Mouse (Mus musculus): ENCODE measurements around the gene Hilpda. TPM values are rescaled to one million over a fixed set of nuclear protein-coding genes. Genes with fewer than 3 reads are reported as not detected.
A peak's percentile ranks its signal among the peaks of the same experiment; 100 is the strongest.

The Hilpda gene
- total and polyA plus RNA-seq, 2 experiments from 2014 or later, result 21.2 to 24.2 TPM

DNA sequence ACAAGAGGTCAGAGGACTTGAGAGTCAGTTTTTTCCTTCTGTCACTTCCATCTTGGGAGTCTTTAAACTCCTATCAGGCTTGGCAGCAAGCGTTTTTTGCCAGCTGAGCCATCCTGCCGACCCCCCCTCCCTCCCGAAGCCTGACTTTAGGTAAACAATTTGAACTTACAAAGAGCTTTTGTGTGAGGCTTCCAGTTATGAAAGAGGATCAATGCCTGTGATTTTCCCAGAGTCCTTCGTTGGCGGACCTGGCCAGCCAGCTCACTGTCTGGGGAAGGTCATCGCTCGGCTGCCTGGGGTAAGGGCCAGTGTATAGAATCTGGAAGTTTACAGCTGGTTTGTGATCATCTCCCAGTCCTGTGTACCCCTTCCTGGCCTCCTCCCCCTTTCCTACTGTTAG is 8.4 kb downstream of the Hilpda start:
- Histone ChIP-seq H3K4me3 (ENCODE audit: low read depth, low read length) (no peak overlapping the region), H3K4me1 (ENCODE audit: insufficient read depth, low read length) (no peaks in the 10 kb centered on the region), H3K36me3 (ENCODE audit: insufficient read depth, low read length) (no peaks in the 10 kb centered on the region), H3K4me2 (ENCODE audit: low read depth, low read length, poor library complexity, severe bottlenecking) (no peak overlapping the region), H3K27ac (ENCODE audit: low read depth, low read length) (no peak overlapping the region), H3K9ac (replicated peaks; ENCODE audit: low read length, poor library complexity, severe bottlenecking) (no peak overlapping the region), H3K27me3 (ENCODE audit: insufficient read depth, low read length) (no peaks in the 10 kb centered on the region), H3K9me3 (ENCODE audit: low read length) (no peaks in the 10 kb centered on the region)
- ATAC-seq (ENCODE audit: low FRiP score), result no peak
- TF ChIP-seq CTCF (IDR thresholded peaks at IDR 0.05), result no peak
- no peak for DNase-seq (ENCODE audit: low spot score)
- WGBS, result 32% methylated on average over 7 of the region's 7 CpGs

DNA sequence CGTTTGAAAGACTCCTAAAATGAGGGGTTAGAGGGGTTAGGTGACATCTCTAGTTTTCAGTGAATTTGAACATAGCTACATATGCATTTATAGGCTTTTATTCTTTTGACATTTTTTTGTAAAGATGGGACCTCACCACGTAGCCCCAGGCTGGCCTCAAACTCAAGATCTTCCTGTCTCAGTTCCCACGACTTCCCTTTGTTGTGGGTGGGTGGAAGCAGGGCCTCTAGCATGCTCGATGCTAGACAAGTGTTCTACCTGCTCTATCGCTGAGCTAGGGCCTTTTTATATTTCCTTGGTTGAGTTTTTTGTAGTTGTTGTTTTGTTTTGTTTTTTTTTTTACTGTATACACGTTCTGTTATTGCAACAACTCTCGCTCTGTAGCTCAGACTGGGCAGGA is 14.6 kb downstream of the Hilpda start:
- Histone ChIP-seq H3K9ac (replicated peaks; ENCODE audit: low read length, poor library complexity, severe bottlenecking) (no peak overlapping the region), H3K36me3 (ENCODE audit: insufficient read depth, low read length) (no peaks in the 10 kb centered on the region), H3K4me2 (ENCODE audit: low read depth, low read length, poor library complexity, severe bottlenecking) (no peak overlapping the region), H3K9me3 (ENCODE audit: low read length) (no peaks in the 10 kb centered on the region), H3K4me1 (ENCODE audit: insufficient read depth, low read length) (no peaks in the 10 kb centered on the region), H3K4me3 (ENCODE audit: low read depth, low read length) (no peak overlapping the region), H3K27ac (ENCODE audit: low read depth, low read length) (no peak overlapping the region), H3K27me3 (ENCODE audit: insufficient read depth, low read length) (no peaks in the 10 kb centered on the region)
- DNase-seq (ENCODE audit: low spot score) (no peak), ATAC-seq (ENCODE audit: low FRiP score) (no peak)
- no peak for TF ChIP-seq CTCF (IDR thresholded peaks at IDR 0.05)
- 77% methylated on average over 7 of the region's 7 CpGs for whole genome bisulfite sequencing

DNA sequence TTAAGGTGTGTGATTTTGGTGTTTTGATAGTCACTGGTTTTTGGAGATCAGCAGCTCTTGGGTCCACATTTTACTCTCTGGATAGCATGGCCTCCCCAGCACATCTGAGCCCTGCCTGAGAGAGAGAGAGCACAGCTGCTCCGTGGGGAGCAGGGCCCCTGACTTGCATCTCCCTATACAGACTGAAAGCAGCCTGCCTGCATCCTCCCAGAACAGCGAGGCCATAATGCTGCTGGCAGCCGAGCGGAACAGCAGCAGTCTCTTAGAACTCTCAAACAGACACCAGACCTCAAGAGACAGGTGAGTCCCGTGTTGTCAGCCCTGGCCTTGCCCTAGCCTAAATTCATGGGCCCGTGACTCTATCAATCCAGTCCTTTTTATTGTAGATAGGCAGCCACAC is 15.2 kb downstream of the Hilpda start:
- H3K9me3 ChIP-seq (ENCODE audit: low read length), result no peaks in the 10 kb centered on the region
- H3K27me3 ChIP-seq (ENCODE audit: insufficient read depth, low read length), result no peaks in the 10 kb centered on the region
- no peak for TF ChIP-seq CTCF (IDR thresholded peaks at IDR 0.05)
- WGBS, result 24% methylated on average over 6 of the region's 6 CpGs
- no peak overlapping the region for H3K27ac ChIP-seq (ENCODE audit: low read depth, low read length)
- H3K4me2 ChIP-seq (ENCODE audit: low read depth, low read length, poor library complexity, severe bottlenecking), result no peak overlapping the region
- H3K4me3 ChIP-seq (ENCODE audit: low read depth, low read length), result no peak overlapping the region
- no peak overlapping the region for H3K9ac ChIP-seq (replicated peaks; ENCODE audit: low read length, poor library complexity, severe bottlenecking)
- H3K4me1 ChIP-seq (ENCODE audit: insufficient read depth, low read length), result no peaks in the 10 kb centered on the region
- DNase-seq (ENCODE audit: low spot score), result no peak
- no peaks in the 10 kb centered on the region for H3K36me3 ChIP-seq (ENCODE audit: insufficient read depth, low read length)
- no peak for ATAC-seq (ENCODE audit: low FRiP score)

- DNase-seq (ENCODE audit: low spot score) (peak; percentile 24), ATAC-seq (ENCODE audit: low FRiP score) (no peak)
- no peak for TF ChIP-seq CTCF (IDR thresholded peaks at IDR 0.05)
- Histone ChIP-seq H3K4me1 (ENCODE audit: insufficient read depth, low read length) (no peaks in the 10 kb centered on the region), H3K9me3 (ENCODE audit: low read length) (no peaks in the 10 kb centered on the region), H3K27me3 (ENCODE audit: insufficient read depth, low read length) (no peaks in the 10 kb centered on the region), H3K27ac (ENCODE audit: low read depth, low read length) (no peak overlapping the region), H3K4me3 (ENCODE audit: low read depth, low read length) (no peak overlapping the region), H3K4me2 (ENCODE audit: low read depth, low read length, poor library complexity, severe bottlenecking) (no peak overlapping the region), H3K9ac (replicated peaks; ENCODE audit: low read length, poor library complexity, severe bottlenecking) (no peak overlapping the region), H3K36me3 (ENCODE audit: insufficient read depth, low read length) (no peaks in the 10 kb centered on the region)
- 38% methylated on average over 5 of the region's 5 CpGs for WGBS
Measured at GRCm38 (mm10) chr6:29287944-29288343, 15.7 kb downstream of the Hilpda start.

DNA sequence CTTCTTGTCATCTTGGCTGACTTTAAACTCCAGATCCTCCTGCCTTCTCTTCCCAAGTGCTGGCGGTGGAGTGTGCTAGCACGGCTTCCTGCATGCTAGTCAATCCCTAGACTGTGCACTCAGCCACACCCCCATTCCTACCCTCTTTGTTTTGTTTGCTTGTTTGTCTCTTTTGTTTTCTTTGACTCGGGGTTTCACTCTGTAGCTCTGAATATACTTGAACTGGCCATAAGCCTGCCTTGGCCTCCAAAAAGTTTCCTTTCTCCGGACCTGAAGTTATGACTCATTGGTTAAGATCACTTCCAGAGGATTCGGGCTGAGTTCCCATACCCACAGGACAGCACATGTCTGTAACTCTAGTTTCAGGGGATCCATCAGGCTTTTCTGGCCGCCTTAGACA is 16.4 kb downstream of the Hilpda start:
- ATAC-seq (ENCODE audit: low FRiP score), result no peak
- Histone ChIP-seq H3K4me1 (ENCODE audit: insufficient read depth, low read length) (no peaks in the 10 kb centered on the region), H3K27me3 (ENCODE audit: insufficient read depth, low read length) (no peaks in the 10 kb centered on the region), H3K9ac (replicated peaks; ENCODE audit: low read length, poor library complexity, severe bottlenecking) (no peak overlapping the region), H3K36me3 (ENCODE audit: insufficient read depth, low read length) (no peaks in the 10 kb centered on the region), H3K27ac (ENCODE audit: low read depth, low read length) (no peak overlapping the region), H3K9me3 (ENCODE audit: low read length) (no peaks in the 10 kb centered on the region), H3K4me2 (ENCODE audit: low read depth, low read length, poor library complexity, severe bottlenecking) (no peak overlapping the region), H3K4me3 (ENCODE audit: low read depth, low read length) (no peak overlapping the region)
- 73% methylated on average over 6 of the region's 6 CpGs for WGBS
- TF ChIP-seq CTCF (IDR thresholded peaks at IDR 0.05), result no peak
- DNase-seq (ENCODE audit: low spot score), result no peak

DNA sequence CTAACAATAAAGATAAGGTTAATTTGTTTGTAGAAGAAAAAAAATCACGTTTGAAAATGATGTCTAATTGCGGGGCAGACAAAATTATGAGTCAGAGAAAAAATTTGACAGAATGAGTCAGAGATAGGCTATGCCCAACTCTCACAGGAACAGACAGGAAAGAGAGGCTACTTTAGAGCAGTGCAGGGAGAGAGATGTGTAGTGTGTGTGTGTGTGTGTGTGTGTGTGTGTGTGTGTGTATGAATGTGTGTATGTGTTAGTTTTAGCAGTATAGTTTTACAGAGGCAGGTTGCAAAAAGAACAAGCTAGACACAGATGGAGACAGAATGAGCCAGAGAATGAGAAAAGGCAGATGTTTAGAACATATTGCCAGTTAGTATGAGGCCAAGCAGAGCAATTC is 26.8 kb downstream of the Hilpda start:
- no peak for TF ChIP-seq CTCF (IDR thresholded peaks at IDR 0.05)
- H3K36me3 ChIP-seq (ENCODE audit: insufficient read depth, low read length), result no peaks in the 10 kb centered on the region
- no peak overlapping the region for H3K27ac ChIP-seq (ENCODE audit: low read depth, low read length)
- no peaks in the 10 kb centered on the region for H3K4me1 ChIP-seq (ENCODE audit: insufficient read depth, low read length)
- H3K4me2 ChIP-seq (ENCODE audit: low read depth, low read length, poor library complexity, severe bottlenecking), result no peak overlapping the region
- WGBS, result 76% methylated on average over 2 of the region's 2 CpGs
- no peak for ATAC-seq (ENCODE audit: low FRiP score)
- H3K27me3 ChIP-seq (ENCODE audit: insufficient read depth, low read length), result no peaks in the 10 kb centered on the region
- H3K4me3 ChIP-seq (ENCODE audit: low read depth, low read length), result no peak overlapping the region
- H3K9me3 ChIP-seq (ENCODE audit: low read length), result no peaks in the 10 kb centered on the region
- DNase-seq (ENCODE audit: low spot score), result no peak
- no peak overlapping the region for H3K9ac ChIP-seq (replicated peaks; ENCODE audit: low read length, poor library complexity, severe bottlenecking)

- ATAC-seq (ENCODE audit: low FRiP score) (no peak), DNase-seq (ENCODE audit: low spot score) (no peak)
- H3K4me3 ChIP-seq (ENCODE audit: low read depth, low read length), result no peak overlapping the region
- no peak overlapping the region for H3K9ac ChIP-seq (replicated peaks; ENCODE audit: low read length, poor library complexity, severe bottlenecking)
- no peaks in the 10 kb centered on the region for H3K9me3 ChIP-seq (ENCODE audit: low read length)
- no peak overlapping the region for H3K27ac ChIP-seq (ENCODE audit: low read depth, low read length)
- TF ChIP-seq CTCF (IDR thresholded peaks at IDR 0.05), result no peak
- no peaks in the 10 kb centered on the region for H3K36me3 ChIP-seq (ENCODE audit: insufficient read depth, low read length)
- no peaks in the 10 kb centered on the region for H3K27me3 ChIP-seq (ENCODE audit: insufficient read depth, low read length)
- no peak overlapping the region for H3K4me2 ChIP-seq (ENCODE audit: low read depth, low read length, poor library complexity, severe bottlenecking)
- H3K4me1 ChIP-seq (ENCODE audit: insufficient read depth, low read length), result no peaks in the 10 kb centered on the region
Measured at GRCm38 (mm10) chr6:29303251-29303650, 31.0 kb downstream of the Hilpda start.

All from midbrain, postnatal 0 days (tissue).